Mouse (Mus musculus): ENCODE results near the gene 1110032F04Rik.

DNA sequence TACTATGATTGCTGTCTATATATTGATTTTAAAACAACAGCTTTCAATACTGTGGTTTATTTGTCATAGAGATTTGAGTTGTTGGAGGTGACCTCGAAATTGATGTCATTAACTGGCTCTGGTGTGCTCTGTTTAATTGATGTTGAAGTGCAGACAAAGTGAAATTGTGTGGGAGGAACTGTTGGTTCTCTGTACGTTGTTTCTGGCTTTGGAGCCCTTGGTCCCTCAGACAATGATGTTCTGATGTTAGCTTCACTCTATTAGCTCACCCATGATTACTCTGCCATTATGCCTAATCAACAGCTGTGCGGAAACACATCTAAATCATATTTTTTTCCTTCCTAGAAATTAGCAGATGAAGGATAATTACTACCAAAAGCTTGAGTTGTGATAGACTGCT, 21.1 kb upstream of the 1110032F04Rik start:
- TF ChIP-seq CTCF (IDR thresholded peaks at IDR 0.05; ENCODE audit: insufficient read depth, low read length) (no peak), POLR2A (IDR thresholded peaks at IDR 0.05; ENCODE audit: borderline replicate concordance, extremely low read depth, low read depth, low read length) (no peak)

Measured in lung, adult 2 months (tissue).